Mouse (Mus musculus) mouse trophoblast stem cell (cell line): ENCODE measurements around the gene AU018091.
"Not testable (repeated sequence)": the region's sequence is repeated elsewhere in the genome, so short reads cannot be mapped to it uniquely, and the experiment has no call there.

Experiments
- in situ Hi-C, 2 experiments: fragments of 300-500 bp; cut with MseI, MboI; formaldehyde crosslinking; loops; 2 replicates in 1 of 2; 3 replicates in 1 of 2; pipeline ENCODE4 v1.15.1; 2025

Gene AU018091

DNA sequence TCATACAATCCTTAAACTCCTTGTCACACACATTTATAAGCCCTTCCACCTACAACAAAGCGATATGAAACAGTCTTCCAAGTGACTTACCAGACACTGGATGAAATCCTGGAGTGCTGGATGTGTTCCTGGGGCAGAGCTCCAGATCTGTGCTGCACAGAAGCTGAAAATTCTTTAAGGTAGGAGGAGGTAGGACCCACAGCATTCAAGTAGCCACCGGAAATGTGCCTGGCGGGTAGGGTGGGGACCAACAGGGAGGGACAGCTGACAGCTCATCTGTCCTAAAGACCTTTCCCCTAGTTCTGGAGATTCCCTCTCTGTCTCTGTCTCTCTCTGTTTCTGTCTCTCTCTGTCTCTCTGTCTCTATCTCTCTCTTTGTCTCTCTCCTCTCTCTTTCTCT lies at the start of gene AU018091:
Gene AU018091, minus strand, starts transcription at position 279 of the 400 bp plus-strand sequence.
- in situ Hi-C loops = no loop called here

DNA sequence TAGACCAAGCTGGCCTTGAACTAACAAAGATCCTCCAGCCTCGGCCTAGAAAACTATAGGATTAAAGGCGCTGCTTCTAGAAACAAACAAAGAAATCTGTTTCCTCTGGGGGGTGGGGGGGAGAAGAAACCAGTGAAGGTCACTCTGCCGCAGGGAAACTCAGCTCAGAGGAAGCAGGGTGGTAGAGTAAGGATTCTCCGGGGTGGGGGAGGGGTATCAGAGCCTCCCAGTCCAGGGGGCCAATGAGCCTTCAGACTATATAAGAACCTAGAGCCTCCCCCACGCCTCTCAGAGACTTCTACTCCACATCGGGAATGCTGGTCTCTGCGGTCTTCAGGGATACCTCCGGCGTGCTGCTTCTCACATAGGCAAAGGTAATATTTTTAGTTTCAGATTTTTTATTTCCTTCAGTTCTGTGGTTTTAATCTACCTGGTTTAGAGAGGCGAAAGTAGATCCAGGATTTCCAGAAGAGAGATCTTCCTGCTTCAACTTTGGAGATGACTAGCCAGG lies 48.6 kb upstream of the AU018091 start:
- in situ Hi-C loops = no loop called here

DNA sequence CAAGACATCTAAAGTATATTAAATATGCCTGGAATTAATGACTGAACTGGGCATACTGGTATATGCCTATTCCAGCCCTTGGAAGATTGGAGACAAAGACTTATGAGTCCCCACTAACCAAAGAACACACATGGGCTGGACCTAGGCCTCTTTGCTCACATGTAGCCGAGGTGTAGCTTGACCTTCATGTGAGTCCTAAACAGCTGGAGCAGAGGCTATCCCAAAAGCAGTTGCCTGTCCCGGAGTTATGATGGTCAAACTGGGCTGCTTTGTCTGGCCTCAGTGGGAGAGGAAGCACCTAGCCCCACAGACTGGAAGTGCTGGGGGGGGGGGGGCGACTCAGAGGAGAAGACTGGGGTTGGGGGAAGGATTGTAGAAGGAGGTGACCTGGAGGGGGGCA lies 47.3 kb upstream of the AU018091 start:
- in situ Hi-C loops = no loop called here

DNA sequence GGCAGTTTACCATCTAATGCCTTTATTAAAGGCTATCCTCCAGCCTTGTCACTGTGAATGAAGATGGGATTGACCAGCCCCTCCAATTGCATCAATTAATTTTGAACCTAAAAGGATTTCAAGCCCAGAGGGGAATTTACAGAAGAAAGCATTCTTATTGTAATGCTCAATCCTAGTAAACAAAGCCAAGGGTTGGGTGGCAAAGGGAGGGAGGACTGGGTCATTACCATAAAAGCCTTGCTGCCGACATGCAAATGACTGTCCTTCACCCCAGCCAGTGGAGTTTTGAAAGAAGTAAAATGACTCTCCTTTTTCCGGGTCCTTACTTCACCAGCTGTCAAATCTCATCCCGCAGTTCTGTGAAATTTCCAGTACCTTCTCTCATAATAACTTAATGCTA lies 44.6 kb upstream of the AU018091 start:
- in situ Hi-C loops = no loop called here

DNA sequence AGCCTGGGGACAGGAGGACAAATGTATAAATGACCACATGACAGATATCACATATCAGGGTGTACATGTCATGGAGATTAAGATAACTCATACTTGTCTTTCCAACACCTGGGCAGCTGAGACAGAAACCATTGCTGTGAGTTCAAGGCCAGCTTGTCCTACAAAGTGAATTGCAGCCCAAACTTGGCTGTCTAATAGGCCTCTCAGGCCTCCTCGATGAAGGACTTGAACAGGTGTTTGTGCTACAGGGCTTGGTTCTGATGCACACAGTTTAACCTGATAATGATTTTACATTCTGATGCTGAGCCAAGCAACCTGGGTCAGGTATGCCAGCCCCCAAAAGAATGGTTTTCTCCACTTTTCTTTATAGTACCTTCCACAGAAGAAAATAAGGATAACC lies 44.2 kb upstream of the AU018091 start:
- in situ Hi-C loops = no loop called here

DNA sequence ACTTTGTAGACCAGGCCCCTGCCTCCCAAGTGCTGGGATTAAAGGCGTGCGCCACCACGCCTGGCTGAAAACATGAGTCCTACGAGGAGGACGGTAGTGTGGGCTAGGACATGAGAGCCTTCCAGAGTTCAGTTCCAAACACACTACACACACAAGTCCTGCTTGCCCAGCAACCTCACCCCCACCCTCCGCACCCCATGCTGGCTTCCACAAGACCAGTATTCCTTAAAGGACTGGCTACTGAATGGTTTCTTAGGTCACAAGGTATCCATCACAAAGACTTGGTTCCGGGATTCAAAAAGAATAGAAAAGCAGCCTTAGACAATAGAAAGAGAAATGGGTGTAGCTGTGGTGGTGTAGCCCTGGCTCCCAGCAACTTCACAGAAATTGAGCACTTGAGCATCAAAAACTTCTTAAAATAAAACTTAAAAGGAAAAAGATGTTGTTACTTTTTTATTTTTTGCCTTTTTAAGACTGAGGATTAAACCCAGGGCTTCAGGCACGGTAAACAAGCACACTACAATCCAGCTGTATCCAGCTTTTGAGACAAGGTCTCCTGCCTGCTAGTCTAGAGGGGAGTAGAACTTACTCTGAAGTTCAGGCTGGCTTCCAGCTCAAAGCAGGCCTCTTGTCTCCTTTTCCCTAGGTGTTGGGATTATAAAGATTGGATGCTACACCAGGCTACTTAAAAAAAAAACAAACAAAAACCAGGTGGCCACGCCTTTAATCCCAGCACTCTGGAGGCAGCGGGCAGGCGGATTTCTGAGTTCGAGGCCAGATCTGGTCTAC lies 43.2 kb upstream of the AU018091 start:
- in situ Hi-C loops = no loop called here

DNA sequence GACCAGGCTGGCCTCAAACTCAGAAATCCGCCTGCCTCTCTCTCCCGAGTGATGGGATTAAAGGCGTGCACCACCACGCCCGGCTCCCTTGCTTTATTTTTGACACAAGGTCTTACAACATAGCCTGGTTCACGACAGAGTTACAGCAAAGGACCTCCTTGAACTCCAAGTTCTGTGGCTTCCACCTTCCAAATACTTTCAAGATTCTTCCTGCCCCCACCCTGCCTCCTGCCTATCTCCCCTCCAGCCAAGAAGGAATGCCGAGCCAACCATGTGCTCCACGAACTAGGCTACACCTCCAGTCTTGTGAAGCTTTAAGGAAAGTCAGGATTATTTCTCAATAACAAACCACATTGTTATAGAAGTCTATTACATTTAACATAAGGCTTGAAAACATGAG lies 42.5 kb upstream of the AU018091 start:
- in situ Hi-C loops = no loop called here

DNA sequence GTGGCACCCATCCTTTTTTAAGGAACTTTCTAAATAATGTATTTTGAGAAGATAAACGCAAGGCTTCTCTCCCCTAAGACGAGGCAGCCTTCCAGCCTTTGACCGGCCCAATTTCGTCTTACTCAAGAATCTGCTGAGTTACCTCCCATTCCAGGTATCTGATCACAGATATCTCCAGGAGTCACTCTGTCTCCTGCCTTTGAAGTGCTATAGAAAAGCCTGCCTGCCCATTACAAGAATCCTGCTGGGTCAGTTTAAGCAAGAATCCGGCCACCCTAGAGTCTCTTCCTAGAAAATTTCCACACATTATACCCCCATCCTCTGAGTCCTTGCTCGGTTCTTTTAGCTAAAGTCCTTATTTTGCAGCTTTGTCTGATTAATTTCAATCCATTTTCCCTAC lies 41.6 kb upstream of the AU018091 start:
- in situ Hi-C loops = no loop called here

DNA sequence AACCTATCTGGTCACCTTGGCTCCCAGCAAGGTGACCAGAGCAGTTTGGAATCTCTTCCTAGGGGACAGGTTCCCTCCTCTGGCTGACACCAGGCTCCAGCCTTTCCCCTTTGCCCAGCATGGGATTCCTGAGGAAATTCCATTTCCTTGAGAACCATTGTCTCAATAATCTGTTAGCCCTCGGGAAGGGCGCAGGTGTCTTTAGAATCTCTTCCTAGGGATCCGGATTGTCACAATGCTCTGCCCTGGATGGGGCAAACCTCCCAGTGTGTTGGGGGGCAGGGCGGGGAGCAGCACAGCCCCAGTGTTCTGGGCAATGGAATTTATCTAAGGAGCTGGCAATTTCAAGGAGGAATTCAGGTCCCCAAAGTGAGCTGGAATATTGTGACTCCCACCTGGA lies 37.5 kb upstream of the AU018091 start:
- in situ Hi-C loops = no loop called here

DNA sequence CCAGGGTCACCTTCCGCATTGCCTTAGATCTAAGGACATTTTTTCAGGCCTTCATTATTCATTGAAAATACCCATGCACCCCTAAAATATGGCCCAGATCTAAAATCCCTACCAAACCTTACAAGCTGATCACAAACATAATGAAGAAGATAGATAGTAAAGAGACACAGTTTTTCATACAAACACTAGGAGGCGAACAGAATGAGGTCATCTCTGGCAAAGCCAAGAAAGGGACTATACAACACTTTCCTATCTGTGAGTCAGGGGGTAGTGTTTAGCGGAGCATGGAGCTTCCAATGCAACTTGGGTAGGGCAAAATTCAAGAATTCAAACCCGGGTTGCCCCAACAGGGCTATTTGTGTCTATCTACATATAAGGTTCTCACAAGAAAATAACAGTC lies 35.6 kb upstream of the AU018091 start:
- in situ Hi-C loops = no loop called here

DNA sequence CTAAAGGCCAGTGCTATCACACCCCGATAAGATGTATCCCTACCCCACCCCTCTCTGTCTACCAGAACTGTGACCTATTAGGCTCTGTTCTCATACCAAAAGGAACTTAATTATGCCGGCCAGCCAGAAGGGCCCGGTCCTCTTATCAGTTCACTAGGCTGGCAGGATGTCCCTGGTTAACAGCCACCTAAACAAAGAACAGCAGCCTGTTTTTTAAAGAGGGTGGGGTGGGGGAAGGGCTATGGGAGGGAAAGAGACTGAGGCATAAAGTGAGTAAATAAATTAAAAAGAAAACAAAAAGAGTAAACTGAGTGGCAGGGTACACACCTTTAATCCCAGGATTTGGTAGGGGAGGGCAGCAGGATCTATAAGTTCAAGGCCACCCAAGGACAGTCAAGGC lies 34.9 kb upstream of the AU018091 start:
- in situ Hi-C loops = no loop called here

DNA sequence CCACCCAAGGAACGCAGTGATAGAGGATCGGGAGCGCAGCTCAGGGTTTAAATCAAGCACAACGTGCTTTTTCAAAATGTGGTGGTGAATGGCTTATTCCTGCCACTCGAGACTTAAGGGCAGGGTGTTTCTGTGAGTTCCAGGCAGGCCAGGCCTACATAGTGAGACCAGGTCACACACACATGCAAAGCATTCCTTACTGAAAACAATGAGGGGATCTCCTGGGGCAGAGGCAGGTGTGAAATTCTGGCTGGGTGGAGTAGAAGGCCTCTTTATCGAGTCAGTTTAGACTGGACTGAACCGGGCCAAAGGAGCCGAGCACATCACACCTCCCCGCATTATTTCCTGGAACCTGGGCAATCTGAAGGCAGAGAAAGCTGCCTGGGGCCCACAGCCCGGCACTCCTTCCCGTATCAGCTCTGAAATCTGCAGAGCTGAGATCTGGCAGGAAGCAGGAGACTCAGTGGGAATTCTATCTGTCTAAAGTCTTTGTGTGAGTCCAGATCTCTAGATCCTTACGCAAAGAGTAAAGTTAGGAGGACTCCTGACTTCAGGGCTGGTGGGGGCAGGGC lies 32.2 kb upstream of the AU018091 start:
- in situ Hi-C loops = no loop called here

DNA sequence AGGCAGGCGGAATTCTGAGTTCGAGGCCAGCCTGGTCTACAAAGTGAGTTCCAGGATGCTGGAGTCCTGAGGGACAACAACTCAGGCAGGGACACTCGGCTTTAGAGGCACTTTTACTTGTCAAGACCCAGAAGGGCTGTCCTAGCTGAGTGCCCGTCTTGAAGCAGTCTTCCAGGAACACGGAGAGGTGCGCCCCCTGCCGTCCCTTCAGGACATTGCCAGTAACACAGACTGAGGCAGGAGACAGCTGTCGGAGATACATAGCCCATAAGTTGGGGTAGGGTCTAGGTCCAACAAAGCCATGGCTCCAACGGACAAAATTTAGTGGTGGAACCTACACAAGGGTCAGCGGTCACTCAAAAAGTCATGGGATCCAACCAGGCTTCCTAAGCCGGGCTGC lies 29.9 kb upstream of the AU018091 start:
- in situ Hi-C loops = no loop called here

DNA sequence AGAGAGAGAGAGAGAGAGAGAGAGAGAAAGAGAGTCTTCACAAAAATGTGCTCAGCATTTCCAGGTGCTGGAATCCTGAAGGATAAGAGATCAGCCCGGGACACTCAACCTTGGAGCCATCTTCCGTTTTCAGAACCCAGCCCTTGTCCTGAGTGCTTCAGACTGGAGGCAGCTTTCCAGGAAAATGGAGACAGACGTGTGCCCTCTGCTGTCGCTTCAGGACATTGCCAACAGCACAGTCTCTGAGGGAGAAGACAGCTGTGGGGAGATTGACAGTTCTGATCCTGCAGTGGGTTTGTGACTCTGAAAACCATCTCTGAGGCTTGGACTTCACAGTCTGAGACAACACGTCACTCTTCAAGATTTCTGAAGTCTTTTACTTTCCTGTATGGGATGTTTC lies 26.8 kb upstream of the AU018091 start:
- in situ Hi-C loops = no loop called here

DNA sequence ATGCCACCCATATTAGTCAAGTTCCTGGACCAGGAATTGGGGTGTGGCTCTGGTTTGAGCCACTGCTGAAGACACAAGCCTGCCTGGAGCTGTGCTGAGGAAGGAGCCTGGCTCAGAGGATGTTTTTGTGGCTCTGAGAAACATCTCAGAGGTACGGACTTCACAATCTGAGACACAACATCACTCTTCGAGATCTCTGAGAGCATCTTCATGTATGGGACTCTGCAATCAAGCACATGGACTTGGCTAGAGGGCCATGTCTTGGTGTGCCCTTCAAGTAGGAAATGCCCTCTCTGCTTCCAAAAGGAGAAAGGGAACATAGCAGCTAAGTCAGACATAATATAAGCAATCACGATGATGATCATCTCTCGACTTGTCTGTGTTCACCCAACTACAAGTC lies 25.5 kb upstream of the AU018091 start:
- in situ Hi-C loops = no loop called here

DNA sequence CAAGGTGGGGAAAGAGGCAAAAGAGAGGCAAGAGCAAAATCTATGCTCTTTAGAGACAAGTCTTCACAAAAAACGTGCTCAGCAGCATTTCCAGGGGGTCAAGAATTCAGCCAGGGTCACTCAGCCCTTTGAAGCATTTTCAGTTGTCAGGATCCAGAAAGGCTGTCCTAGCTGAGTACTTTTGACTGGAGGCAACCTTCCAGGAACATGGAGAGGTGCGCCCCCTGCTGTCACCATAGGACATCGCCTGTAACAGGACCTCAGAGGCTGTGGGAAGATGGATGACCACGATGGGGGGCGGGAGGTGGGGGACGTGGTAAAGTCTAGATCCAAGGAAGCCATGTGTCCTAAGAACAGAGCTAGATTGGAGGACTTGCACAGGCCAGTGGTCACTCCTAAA lies 24.9 kb upstream of the AU018091 start:
- in situ Hi-C loops = no loop called here

DNA sequence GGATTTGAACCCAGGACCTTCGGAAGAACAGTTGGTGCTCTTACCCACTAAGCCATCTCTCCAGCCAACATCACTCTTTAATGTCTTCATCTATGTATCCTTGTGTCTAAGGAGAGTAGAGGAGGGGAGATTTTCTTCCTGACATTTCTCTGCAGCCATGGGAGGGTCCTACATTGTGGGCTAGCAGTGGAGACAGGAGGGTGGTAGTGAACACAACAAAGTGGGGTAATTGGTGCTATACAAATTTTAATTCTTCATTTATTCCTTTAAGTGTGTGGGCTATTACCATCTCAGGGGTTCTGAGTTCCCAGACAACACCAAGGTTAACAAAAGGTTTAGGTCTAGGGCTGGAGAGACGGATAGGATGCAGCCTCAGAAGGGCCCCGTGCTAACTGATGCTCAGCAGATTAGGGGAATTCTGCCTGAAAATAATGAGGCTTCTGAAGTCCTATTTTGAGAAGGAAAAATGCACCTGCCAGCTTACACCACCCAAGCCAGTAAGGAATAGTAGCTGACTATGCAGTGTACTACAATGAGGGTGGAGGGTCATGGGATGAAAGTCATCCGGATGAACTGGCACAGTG lies 24.1 kb upstream of the AU018091 start:
- in situ Hi-C loops = no loop called here

DNA sequence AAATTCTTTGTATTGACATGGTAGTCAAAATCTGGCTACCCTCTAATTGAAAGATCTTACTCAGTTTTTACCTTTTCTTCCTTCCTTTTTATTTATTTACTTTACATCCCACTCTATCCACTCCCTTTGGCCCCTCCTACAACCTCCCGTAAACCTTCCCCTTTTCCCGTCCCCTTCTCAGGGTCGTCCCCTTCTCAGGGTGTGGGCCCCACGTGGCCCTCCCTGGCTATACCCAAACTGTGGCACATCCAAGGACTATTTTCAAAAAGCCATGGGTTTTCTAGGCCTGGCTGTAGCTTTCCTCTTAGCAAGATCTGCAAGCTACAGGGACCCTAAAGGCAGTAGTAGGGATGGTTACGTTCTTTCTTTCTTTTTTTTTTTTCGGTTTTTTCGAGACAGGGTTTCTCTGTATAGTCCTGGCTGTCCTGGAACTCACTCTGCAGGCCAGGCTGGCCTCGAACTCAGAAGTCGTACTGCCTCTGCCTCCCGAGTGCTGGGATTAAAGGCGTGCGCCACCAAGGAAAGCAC lies 23.0 kb upstream of the AU018091 start:
- in situ Hi-C loops = no loop called here

DNA sequence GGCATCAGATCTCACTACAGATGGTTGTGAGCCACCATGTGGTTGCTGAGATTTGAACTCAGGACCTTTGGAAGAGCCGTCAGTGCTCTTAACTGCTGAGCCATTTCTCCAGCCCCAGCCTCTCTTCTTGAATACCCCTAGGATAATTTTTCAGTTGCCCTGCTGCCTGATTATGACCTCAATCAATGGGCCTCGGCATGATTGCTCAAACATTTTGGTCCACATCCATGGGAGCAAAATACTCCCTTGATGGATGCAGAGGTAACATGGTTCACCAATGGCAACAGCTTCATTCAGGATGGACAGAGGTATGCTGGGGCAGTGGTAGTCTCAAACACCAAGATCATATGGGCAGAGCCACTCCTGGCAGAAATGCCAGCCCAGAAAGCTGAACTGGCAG lies 17.7 kb upstream of the AU018091 start:
- in situ Hi-C loops = loop anchor here in 1 of 2 experiments (5.0 kb wide), 1 partner anchor 94 kb away; no protein-coding TSS in a partner anchor

DNA sequence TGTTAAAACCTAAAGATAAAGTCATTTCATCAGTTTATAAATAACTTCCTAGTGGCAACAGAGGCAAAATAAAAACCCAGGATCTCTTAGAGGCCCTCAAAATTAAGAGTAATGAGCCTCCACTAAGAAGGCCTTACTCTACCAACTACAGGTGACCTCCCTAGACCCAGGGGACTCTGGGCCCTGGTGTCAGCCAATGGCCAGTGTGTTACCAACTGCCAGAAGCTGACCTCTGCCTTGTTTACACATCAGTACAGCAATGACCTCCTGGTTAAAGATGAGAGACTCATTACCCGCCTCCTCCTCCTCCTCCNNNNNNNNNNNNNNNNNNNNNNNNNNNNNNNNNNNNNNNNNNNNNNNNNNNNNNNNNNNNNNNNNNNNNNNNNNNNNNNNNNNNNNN lies 17.1 kb upstream of the AU018091 start:
- in situ Hi-C loops = loop anchor here in 1 of 2 experiments (5.0 kb wide), 1 partner anchor 94 kb away; no protein-coding TSS in a partner anchor

DNA sequence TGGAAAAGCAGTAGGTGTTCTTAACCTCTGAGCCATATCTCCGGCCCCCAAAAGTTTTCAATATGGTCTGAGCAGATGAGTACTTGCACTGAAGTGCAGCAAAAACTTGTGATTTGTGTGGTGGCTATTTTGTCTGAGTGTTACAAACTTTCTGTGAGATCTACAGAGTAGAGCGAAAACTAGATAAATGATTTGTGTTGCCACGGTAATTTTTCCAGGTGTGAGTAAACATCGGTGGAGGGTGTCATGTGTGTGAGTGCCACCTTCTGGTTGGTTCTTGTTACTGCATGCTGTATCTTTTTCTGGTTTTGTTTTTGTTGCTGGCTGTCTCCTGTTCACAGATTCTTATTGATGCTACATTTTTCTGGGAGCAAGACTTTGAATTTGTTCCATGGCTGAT lies 15.4 kb upstream of the AU018091 start:
- in situ Hi-C loops = no loop called here

DNA sequence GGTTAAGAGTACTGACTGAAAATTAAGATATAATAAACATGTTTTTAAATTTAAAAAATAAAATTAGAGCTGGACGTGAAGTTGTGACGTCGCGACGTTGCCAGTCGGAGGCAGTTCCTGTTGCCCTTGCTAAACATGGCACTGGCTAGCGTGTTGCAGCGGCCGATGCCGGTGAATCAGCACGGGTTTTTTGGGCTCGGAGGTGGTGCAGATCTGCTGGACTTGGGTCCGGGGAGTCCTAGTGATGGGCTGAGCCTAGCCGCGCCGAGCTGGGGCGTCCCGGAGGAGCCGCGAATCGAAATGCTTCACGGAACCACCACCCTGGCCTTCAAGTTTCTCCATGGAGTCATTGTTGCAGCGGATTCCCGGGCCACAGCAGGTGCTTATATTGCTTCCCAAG lies 12.0 kb upstream of the AU018091 start:
- in situ Hi-C loops = not testable (repeated sequence)

DNA sequence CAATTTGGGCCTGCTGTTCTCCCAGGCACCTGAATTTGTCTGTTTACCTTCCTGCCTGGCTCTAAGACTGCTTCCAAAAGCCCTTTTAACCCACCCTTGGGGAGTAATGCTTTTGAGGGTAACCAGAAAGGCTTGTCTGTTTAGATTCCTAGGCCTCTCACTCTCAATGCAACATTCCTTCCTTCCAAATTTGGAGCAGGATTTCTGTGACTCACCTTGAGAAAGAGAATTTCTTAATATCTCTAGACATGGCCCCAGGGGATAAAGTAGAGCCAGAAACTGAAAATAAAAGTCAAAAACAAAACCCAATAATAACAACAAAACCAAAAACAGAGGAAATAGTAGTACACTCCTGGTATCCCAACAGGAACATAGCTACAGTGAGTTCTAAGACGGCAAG lies 707 bp downstream of the AU018091 start:
- in situ Hi-C loops = no loop called here
